Mouse (Mus musculus) heart, adult 9 months (tissue): ENCODE measurements at regions not wholly inside any gene's neighbourhood (a gene's known extent, or its start where the extent isn't known, plus 50 kb on each side); places are given as distances from the start of the nearest gene placed in this dataset.
A peak's percentile ranks its signal among the peaks of the same experiment; 100 is the strongest.

Experiments used
- DNase-seq, 2 experiments: peaks; one replicate each; pipeline ENCODE4 v3.0.0; 2022; ENCODE audit warnings: low spot score in 2 of 2

GRCm38 (mm10) chr14:18394071-18394745 is 62.5 kb upstream of the Ube2e1 start:
- DNase-seq = peak; percentile 22 to 24

- DNase-seq = no peak
These were observed 60.3 kb upstream of the Ube2e1 start for GRCm38 (mm10) chr14:18391824-18392486.

GRCm38 (mm10) chr14:18389390-18389789 is 57.7 kb upstream of the Ube2e1 start:
- no peak for DNase-seq

DNA sequence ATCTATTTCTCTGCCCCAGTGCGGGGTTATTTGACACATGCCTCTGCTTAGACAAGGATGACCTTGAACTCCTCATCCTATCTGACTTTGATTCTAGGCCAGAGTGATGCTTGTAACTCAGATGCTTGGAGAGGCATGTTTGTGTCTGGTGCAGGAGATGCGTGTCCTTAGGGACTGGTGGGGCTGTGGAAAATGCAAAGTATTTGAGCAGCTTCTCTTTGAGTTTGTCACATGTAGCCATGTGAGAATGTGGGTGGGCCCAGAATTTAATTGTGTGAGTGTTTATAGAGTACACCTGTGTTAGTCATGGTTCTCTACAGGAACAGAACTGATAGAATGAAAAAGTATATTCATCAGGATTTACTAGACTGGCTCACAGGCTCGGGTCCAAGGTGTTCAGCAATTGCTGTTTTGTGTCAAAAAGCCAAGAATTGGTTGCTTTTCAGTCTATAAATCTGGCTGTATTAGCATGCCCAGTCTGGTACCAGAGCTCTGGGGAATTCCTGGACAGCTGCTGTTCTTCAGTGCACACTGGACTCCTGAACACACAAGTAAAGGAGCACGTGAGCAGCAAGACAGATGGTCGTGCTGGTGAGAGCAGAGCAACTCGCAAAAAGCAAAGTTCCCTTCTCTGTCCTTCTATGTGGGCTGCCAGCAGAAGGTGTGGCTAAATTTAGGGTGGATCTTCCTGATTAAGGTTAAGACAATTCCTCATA is 54.5 kb upstream of the Ube2e1 start:
- DNase-seq = no peak
